In genomic region chr8:4678218-4678907, GRCm38 (mm10) we compare ENCODE assay signal across 8 mouse cellular contexts.
DNase-seq lines count a peak whose midpoint lies in the region; ATAC-seq and TF ChIP-seq lines count a peak whose summit lies in the region.

No protein-coding gene starts in this region.

- under 1% methylated on average over 37 of the region's 37 CpGs for WGBS in intestine, postnatal 0 days
- under 1% methylated on average over 37 of the region's 37 CpGs for WGBS in limb, embryonic 13.5 days
- WGBS in midbrain, embryonic 14.5 days: under 1% methylated on average over 37 of the region's 37 CpGs

- peak; percentile 91 to 94 for DNase-seq in heart, adult 18-20 months
- no peak for DNase-seq in heart, adult 8-10 months (ENCODE audit: low spot score)
- peak; percentile 80 for DNase-seq in gastrocnemius, postnatal 14 days
- peak; percentile 96 for DNase-seq in midbrain, embryonic 14.5 days
- DNase-seq in spleen, postnatal 10 days (ENCODE audit: low spot score in 2 of 2): peak; percentile 88 to 92

- peak overlapping the region; percentile 87 for H3K27ac ChIP-seq in cortical plate, adult 2 months (ENCODE audit: insufficient read depth, low read length)
- peak overlapping the region; percentile 97 for H3K27ac ChIP-seq in intestine, postnatal 0 days (ENCODE audit: low read depth, low read length)
- H3K27ac ChIP-seq in limb, embryonic 13.5 days: peak overlapping the region; percentile 97
- H3K27ac ChIP-seq in midbrain, embryonic 14.5 days (replicated peaks; ENCODE audit: low read depth, low read length): peak overlapping the region; percentile 99

- H3K27me3 ChIP-seq in intestine, postnatal 0 days (replicated peaks; ENCODE audit: control insufficient read depth, insufficient read depth, low read length): no peaks in the 10 kb centered on the region
- H3K27me3 ChIP-seq in limb, embryonic 13.5 days: no peaks in the 10 kb centered on the region
- H3K27me3 ChIP-seq in midbrain, embryonic 14.5 days (ENCODE audit: control insufficient read depth, insufficient read depth, low read length): no peaks in the 10 kb centered on the region

- H3K4me3 ChIP-seq in cortical plate, adult 2 months (ENCODE audit: insufficient read depth, low read length): peak overlapping the region; percentile 74
- H3K4me3 ChIP-seq in intestine, postnatal 0 days (ENCODE audit: low read depth, low read length): peak overlapping the region; percentile 62
- peak overlapping the region; percentile 67 for H3K4me3 ChIP-seq in limb, embryonic 13.5 days
- peak overlapping the region; percentile 70 for H3K4me3 ChIP-seq in midbrain, embryonic 14.5 days (replicated peaks; ENCODE audit: low read depth, low read length)

- TF ChIP-seq CTCF in cortical plate, adult 2 months (IDR thresholded peaks at IDR 0.05; ENCODE audit: extremely low read depth, insufficient read depth, low read length): no peak
- no peak for TF ChIP-seq CTCF in intestine, postnatal 0 days (IDR thresholded peaks at IDR 0.05; ENCODE audit: low read depth)

- peak; percentile 73 for ATAC-seq in intestine, postnatal 0 days
- peak; percentile 62 for ATAC-seq in limb, embryonic 13.5 days (ENCODE audit: low FRiP score, low read depth)
- peak; percentile 66 for ATAC-seq in midbrain, embryonic 14.5 days (ENCODE audit: low FRiP score, low TSS enrichment)

- H3K4me1 ChIP-seq in cortical plate, adult 2 months (ENCODE audit: control insufficient read depth, insufficient read depth, low read length): no peaks in the 10 kb centered on the region
- no peaks in the 10 kb centered on the region for H3K4me1 ChIP-seq in intestine, postnatal 0 days (replicated peaks; ENCODE audit: control insufficient read depth, insufficient read depth, low read length)
- H3K4me1 ChIP-seq in limb, embryonic 13.5 days: peaks cover 6% of the 10 kb centered on the region
- H3K4me1 ChIP-seq in midbrain, embryonic 14.5 days (ENCODE audit: control insufficient read depth, insufficient read depth, low read length): peaks cover 6% of the 10 kb centered on the region

- peak overlapping the region; percentile 74 for H3K9ac ChIP-seq in intestine, postnatal 0 days (ENCODE audit: low read depth, low read length)
- peak overlapping the region; percentile 70 for H3K9ac ChIP-seq in limb, embryonic 13.5 days
- peak overlapping the region; percentile 78 for H3K9ac ChIP-seq in midbrain, embryonic 14.5 days (replicated peaks; ENCODE audit: low read length)

- H3K36me3 ChIP-seq in intestine, postnatal 0 days (ENCODE audit: control insufficient read depth, insufficient read depth): no peaks in the 10 kb centered on the region
- no peaks in the 10 kb centered on the region for H3K36me3 ChIP-seq in limb, embryonic 13.5 days
- no peaks in the 10 kb centered on the region for H3K36me3 ChIP-seq in midbrain, embryonic 14.5 days (ENCODE audit: control insufficient read depth, insufficient read depth, low read length)

- intact Hi-C loops in gastrocnemius, postnatal 14 days (cut with DNase I; ENCODE audit: low total_unique reads): no loop called here

- no peaks in the 10 kb centered on the region for H3K9me3 ChIP-seq in intestine, postnatal 0 days (ENCODE audit: control insufficient read depth)
- peaks cover 4% of the 10 kb centered on the region; the same call in 1 of the 2 replicates for H3K9me3 ChIP-seq in limb, embryonic 13.5 days
- H3K9me3 ChIP-seq in midbrain, embryonic 14.5 days (ENCODE audit: control insufficient read depth, low read length): no peaks in the 10 kb centered on the region

- 0 out of 2 replicates have a peak, but pooled peaks have one; percentile 12 for TF ChIP-seq POLR2A in cortical plate, adult 2 months (IDR thresholded peaks at IDR 0.05; ENCODE audit: extremely low read depth, insufficient read depth, low read length)

- H3K4me2 ChIP-seq in intestine, postnatal 0 days (replicated peaks; ENCODE audit: low read depth): peak overlapping the region; percentile 80
- peak overlapping the region; percentile 60 for H3K4me2 ChIP-seq in limb, embryonic 13.5 days (replicated peaks)
- peak overlapping the region; percentile 63 for H3K4me2 ChIP-seq in midbrain, embryonic 14.5 days (ENCODE audit: low read length)
